9 mouse cellular contexts compared by ENCODE assay signal in the genomic region with DNA sequence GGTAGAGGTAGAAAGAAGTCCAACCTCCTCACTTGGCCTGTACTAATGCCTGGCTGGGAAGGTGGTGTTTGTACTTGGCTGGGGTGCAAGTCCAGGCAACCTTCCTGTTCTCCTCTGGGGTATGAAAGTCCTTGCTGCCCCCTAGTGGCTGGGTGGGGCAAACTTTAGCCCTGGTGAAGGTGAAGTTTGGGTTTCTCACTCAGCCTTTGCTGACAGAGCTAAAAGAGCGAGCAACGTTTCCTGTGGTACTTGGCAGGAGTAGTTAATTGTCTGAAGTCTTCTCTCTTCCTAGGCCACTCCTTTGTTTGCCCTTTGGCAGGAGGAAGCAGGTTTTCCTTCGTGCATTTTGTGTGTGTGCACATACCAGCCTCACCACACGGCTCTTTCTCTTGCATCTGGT. TPM values are rescaled to one million over a fixed set of nuclear protein-coding genes. Genes with fewer than 3 reads are reported as not detected.
DNase-seq lines count a peak whose midpoint lies in the region; ATAC-seq and TF ChIP-seq lines count a peak whose summit lies in the region.
"Had no signal": no experiment of that assay in that cellular context is flagged by ENCODE, and none has a peak within 500 bp of the region (broad histone marks: within the 10 kb centered on the region; RNA-seq: fewer than 3 reads in every experiment).

No protein-coding gene starts in this region.

- H3K27ac ChIP-seq in heart, adult 2 months = no peak overlapping the region
- no peak overlapping the region for H3K27ac ChIP-seq in heart, embryonic 10.5 days
- no peak overlapping the region for H3K27ac ChIP-seq in liver, embryonic 14.5 days
- H3K27ac ChIP-seq in forebrain, embryonic 10.5 days = no peak overlapping the region
- H3K27ac ChIP-seq: limb, embryonic 15.5 days had no signal

- H3K4me3 ChIP-seq in heart, adult 2 months = no peak overlapping the region
- H3K4me3 ChIP-seq in heart, embryonic 10.5 days = no peak overlapping the region
- H3K4me3 ChIP-seq in liver, embryonic 14.5 days (ENCODE audit: insufficient read depth in 1 of 2, low read depth in 2 of 2, low read length in 2 of 2) = no peak overlapping the region
- H3K4me3 ChIP-seq in forebrain, embryonic 10.5 days = no peak overlapping the region
- H3K4me3 ChIP-seq: limb, embryonic 15.5 days had no signal

- H3K27me3 ChIP-seq in heart, adult 2 months (ENCODE audit: control insufficient read depth, insufficient read depth, low read length) = no peaks in the 10 kb centered on the region
- no peaks in the 10 kb centered on the region for H3K27me3 ChIP-seq in heart, embryonic 10.5 days (ENCODE audit: insufficient read depth, poor library complexity, severe bottlenecking)
- no peaks in the 10 kb centered on the region for H3K27me3 ChIP-seq in liver, embryonic 14.5 days (ENCODE audit: control insufficient read depth, insufficient read depth, low read length)
- H3K27me3 ChIP-seq in forebrain, embryonic 10.5 days (ENCODE audit: poor library complexity, severe bottlenecking) = no peaks in the 10 kb centered on the region
- H3K27me3 ChIP-seq: limb, embryonic 15.5 days had no signal

- no peaks in the 10 kb centered on the region for H3K79me2 ChIP-seq in heart, adult 2 months (replicated peaks; ENCODE audit: control insufficient read depth, insufficient read depth, low read length)

- peak; percentile 61 for ATAC-seq in common myeloid progenitor, adult 5-6 weeks (replicated peaks; ENCODE audit: low read depth, poor library complexity, severe bottlenecking)
- no peak for ATAC-seq in liver, embryonic 14.5 days (ENCODE audit: insufficient read depth)

- no peak for TF ChIP-seq POLR2A in heart, adult 2 months (IDR thresholded peaks at IDR 0.05; ENCODE audit: insufficient read depth, low read depth, low read length)

- TF ChIP-seq CTCF in heart, adult 2 months (IDR thresholded peaks at IDR 0.05) = peak; percentile 83
- peak; percentile 90 for TF ChIP-seq CTCF in liver, embryonic 14.5 days (IDR thresholded peaks at IDR 0.05; ENCODE audit: low read depth)

- 16% methylated on average over 4 of the region's 4 CpGs for WGBS in heart, adult 2 months
- 42% methylated on average over 4 of the region's 4 CpGs for WGBS in heart, embryonic 10.5 days
- 18% methylated on average over 4 of the region's 4 CpGs for WGBS in liver, embryonic 14.5 days (ENCODE audit: insufficient replicate concordance)
- 52% methylated on average over 4 of the region's 4 CpGs for WGBS in forebrain, embryonic 10.5 days

- intact Hi-C loops in heart, adult 2 months (cut with DNase I) = loop anchor here (1.0 kb wide), 2 partner anchors 69 to 174 kb away; no protein-coding TSS in a partner anchor

- no peaks in the 10 kb centered on the region for H3K9me3 ChIP-seq in heart, embryonic 10.5 days
- no peaks in the 10 kb centered on the region for H3K9me3 ChIP-seq in liver, embryonic 14.5 days (ENCODE audit: control insufficient read depth, low read length)
- no peaks in the 10 kb centered on the region for H3K9me3 ChIP-seq in forebrain, embryonic 10.5 days
- H3K9me3 ChIP-seq: limb, embryonic 15.5 days had no signal

- peak; percentile 51 to 68 for DNase-seq in heart, adult 2 months
- no peak for DNase-seq in heart, embryonic 10.5 days (ENCODE audit: low spot score)
- DNase-seq in MN1 (ENCODE audit: low spot score) = peak; percentile 48
- peak; percentile 91 for DNase-seq in kidney, adult 9 months
- DNase-seq in liver, embryonic 14.5 days (ENCODE audit: low read depth in 3 of 3, low spot score in 3 of 3) = peak; percentile 23 to 27 (median 24)
- DNase-seq in right cerebral cortex, postnatal 4 days = peak; percentile 27
- no peak for DNase-seq in forebrain, embryonic 10.5 days (ENCODE audit: extremely low spot score, low spot score)

- peak; percentile 82; the same call in 1 of the 2 replicates for TF ChIP-seq EP300 in heart, adult 2 months (IDR thresholded peaks at IDR 0.05; ENCODE audit: insufficient read depth, low read depth, low read length)
- TF ChIP-seq EP300 in liver, embryonic 14.5 days (IDR thresholded peaks at IDR 0.05; ENCODE audit: low read depth) = no peak

- H3K36me3 ChIP-seq in heart, adult 2 months (ENCODE audit: control insufficient read depth, insufficient read depth, low read length) = no peaks in the 10 kb centered on the region
- H3K36me3 ChIP-seq in heart, embryonic 10.5 days = no peaks in the 10 kb centered on the region
- H3K36me3 ChIP-seq in liver, embryonic 14.5 days (replicated peaks; ENCODE audit: control insufficient read depth, insufficient read depth, low read depth) = no peaks in the 10 kb centered on the region
- H3K36me3 ChIP-seq in forebrain, embryonic 10.5 days (replicated peaks) = no peaks in the 10 kb centered on the region
- H3K36me3 ChIP-seq: limb, embryonic 15.5 days had no signal

- peaks cover 2% of the 10 kb centered on the region; the same call in 1 of the 2 replicates for H3K4me1 ChIP-seq in heart, adult 2 months (ENCODE audit: control insufficient read depth, insufficient read depth, low read length)
- no peaks in the 10 kb centered on the region; the same call in 1 of the 2 replicates for H3K4me1 ChIP-seq in heart, embryonic 10.5 days
- peaks cover 0 to 3% of the 10 kb centered on the region in 2 experiments; a peak in 2 of 4 replicates for H3K4me1 ChIP-seq in liver, embryonic 14.5 days (replicated peaks; ENCODE audit: control insufficient read depth in 2 of 2, insufficient read depth in 2 of 2, low read length in 1 of 2)
- H3K4me1 ChIP-seq in forebrain, embryonic 10.5 days = peaks cover 18% of the 10 kb centered on the region

- H3K4me2 ChIP-seq in liver, embryonic 14.5 days (ENCODE audit: low read depth) = no peak overlapping the region
- H3K4me2 ChIP-seq: limb, embryonic 15.5 days had no signal

- no peak overlapping the region for H3K9ac ChIP-seq in heart, adult 2 months (ENCODE audit: low read depth, low read length)
- no peak overlapping the region for H3K9ac ChIP-seq in liver, embryonic 14.5 days (replicated peaks)
- H3K9ac ChIP-seq: limb, embryonic 15.5 days had no signal

RNA-seq across cellular contexts. Expression of a gene that starts 3.1 kb away (rescaled TPM):
- total RNA-seq in heart, adult 2 months (2021) = 1 to 10 TPM; 3.4 to 4.4 TPM
- 4.6 and 5.4 TPM in 2 replicates for polyA plus RNA-seq in heart, adult 2 months (2012; rRNA removed)
- 21.9 and 25.4 TPM in 2 replicates for polyA plus RNA-seq in heart, embryonic 10.5 days (2016; fragmentation: Nextera tagmentation; extraction: Ambion mirVana)
- 23.6 and 25.6 TPM in 2 replicates for total RNA-seq in common myeloid progenitor, adult 5-6 weeks (2017)
- 3.1 and 5.8 TPM in 2 replicates for polyA plus RNA-seq in liver, embryonic 14.5 days (2012; rRNA removed)
- polyA plus RNA-seq in liver, embryonic 14.5 days (2014; fragmentation: Nextera tagmentation; extraction: Ambion mirVana) = 5.2 and 5.5 TPM in 2 replicates
- polyA plus RNA-seq in forebrain, embryonic 10.5 days (2016; fragmentation: Nextera tagmentation; extraction: Ambion mirVana) = 33.9 and 34.8 TPM in 2 replicates

RNA-seq across cellular contexts. Expression of a gene that starts 38.0 kb away (rescaled TPM):
- total RNA-seq in heart, adult 2 months (2021) = not detected
- 0.16 TPM in 1 of 2 replicates, not detected in the other for polyA plus RNA-seq in heart, adult 2 months (2012; rRNA removed)
- polyA plus RNA-seq in heart, embryonic 10.5 days (2016; fragmentation: Nextera tagmentation; extraction: Ambion mirVana) = 0.24 and 0.49 TPM in 2 replicates
- total RNA-seq in common myeloid progenitor, adult 5-6 weeks (2017) = not detected in 2 replicates
- polyA plus RNA-seq in liver, embryonic 14.5 days (2012; rRNA removed) = 0.04 TPM in 1 of 2 replicates, not detected in the other
- 0.09 TPM in 1 of 2 replicates, not detected in the other for polyA plus RNA-seq in liver, embryonic 14.5 days (2014; fragmentation: Nextera tagmentation; extraction: Ambion mirVana)
- polyA plus RNA-seq in forebrain, embryonic 10.5 days (2016; fragmentation: Nextera tagmentation; extraction: Ambion mirVana) = 1.5 and 2.4 TPM in 2 replicates

Comparison
In these comparisons a context has a peak if more than half of its experiments do, and no peak if none do; other contexts are left out.
1. DNase-seq: peak in heart, adult 2 months (2 of 2), MN1 (single experiment), kidney, adult 9 months (single experiment), liver, embryonic 14.5 days (3 of 3) and right cerebral cortex, postnatal 4 days (single experiment); none in heart, embryonic 10.5 days (single experiment) and forebrain, embryonic 10.5 days (single experiment).